Mouse (Mus musculus) forebrain, embryonic 11.5 days (tissue): Measurements from ENCODE around the gene Ttc26. TPM values are rescaled to one million over a fixed set of nuclear protein-coding genes. Genes with fewer than 3 reads are reported as not detected.

Experiments used
- ATAC-seq: fragments of 200-750 bp; cut with Nextera tagmentation; replicated peaks from 2 replicates; pipeline ENCODE4 v1.8.0; 2017; ENCODE audit warnings: moderate TSS enrichment; ENCODE audit not compliant: low FRiP score
- DNase-seq: peaks from one replicate; pipeline ENCODE4 v3.0.0-alpha.2; 2017; ENCODE audit warnings: low spot score
- H3K27ac ChIP-seq: fragments of 300-500 bp; sonication (generic); 2 replicates; pipeline ENCODE4 v1.5.1; 2014; ENCODE audit warnings: low read depth, low read length
- H3K27me3 ChIP-seq: fragments of 300-500 bp; sonication (generic); 2 replicates; pipeline ENCODE4 v1.6.1; 2014; ENCODE audit warnings: mild to moderate bottlenecking, low read length, mixed read lengths; ENCODE audit not compliant: control insufficient read depth, insufficient read depth
- H3K36me3 ChIP-seq: fragments of 300-500 bp; sonication (generic); 2 replicates; pipeline ENCODE4 v1.6.1; 2014; ENCODE audit warnings: mild to moderate bottlenecking, low read length, moderate library complexity, mixed read lengths; ENCODE audit not compliant: control insufficient read depth, insufficient read depth
- H3K4me1 ChIP-seq: fragments of 300-500 bp; sonication (generic); replicated peaks from 2 replicates; pipeline ENCODE4 v1.6.1; 2014; ENCODE audit warnings: low read length, mixed read lengths; ENCODE audit not compliant: control insufficient read depth, insufficient read depth
- H3K4me2 ChIP-seq: fragments of 300-500 bp; sonication (generic); 2 replicates; pipeline ENCODE4 v1.6.1; 2014; ENCODE audit warnings: low read depth, mild to moderate bottlenecking, low read length, moderate library complexity, mixed read lengths; ENCODE audit not compliant: severe bottlenecking
- H3K4me3 ChIP-seq: fragments of 300-500 bp; sonication (generic); 2 replicates; pipeline ENCODE4 v1.5.1; 2014; ENCODE audit warnings: low read depth, low read length
- H3K9ac ChIP-seq: fragments of 300-500 bp; sonication (generic); 2 replicates; pipeline ENCODE4 v1.6.1; 2014; ENCODE audit warnings: low read length
- H3K9me3 ChIP-seq: fragments of 300-500 bp; sonication (generic); 2 replicates; pipeline ENCODE4 v1.6.1; 2016; ENCODE audit warnings: low read length, mixed read lengths; ENCODE audit not compliant: control insufficient read depth
- WGBS: fragments of 180-500 bp; shearing (Covaris S2); extraction: QIAGEN DNeasy Blood & Tissue Kit; methylation state at CpG from one replicate; pipeline ENCODE4 v1.1.7; 2014; 5-methylcytosine and 5-hydroxymethylcytosine counted together
- polyA plus RNA-seq: library from polyadenylated mRNA; unstranded; fragments of >200 nt; fragmentation: Nextera tagmentation; extraction: Ambion mirVana; gene quantifications from 2 replicates; pipeline ENCODE4 v1.2.1, GENCODE M21; 2014

Gene Ttc26
- polyA plus RNA-seq, 1 experiment from 2014 or later, result 16.5 TPM

GRCm38 (mm10) chr6:38458075-38458474, 76.8 kb downstream of the Ttc26 start:
- no peaks in the 10 kb centered on the region; the same call in 1 of the 2 replicates for H3K36me3 ChIP-seq
- no peak overlapping the region for H3K27ac ChIP-seq
- no peaks in the 10 kb centered on the region for H3K27me3 ChIP-seq
- DNase-seq, result no peak
- no peak for ATAC-seq
- no peaks in the 10 kb centered on the region for H3K4me1 ChIP-seq
- H3K4me2 ChIP-seq, result no peak overlapping the region
- 95% methylated on average over 3 of the region's 3 CpGs for WGBS
- H3K4me3 ChIP-seq, result no peak overlapping the region
- no peak overlapping the region for H3K9ac ChIP-seq
- H3K9me3 ChIP-seq, result no peaks in the 10 kb centered on the region

- Histone ChIP-seq H3K4me1 (no peaks in the 10 kb centered on the region), H3K9me3 (no peaks in the 10 kb centered on the region; the same call in 1 of the 2 replicates), H3K4me2 (no peak overlapping the region), H3K27ac (no peak overlapping the region), H3K27me3 (no peaks in the 10 kb centered on the region), H3K4me3 (no peak overlapping the region), H3K9ac (no peak overlapping the region), H3K36me3 (peaks cover 7% of the 10 kb centered on the region; the same call in 1 of the 2 replicates)
- ATAC-seq, result no peak
- WGBS, result 88% methylated on average over 4 of the region's 4 CpGs
- no peak for DNase-seq
These were observed 88.3 kb downstream of the Ttc26 start for GRCm38 (mm10) chr6:38469591-38469990.

Other genes with a start within 250 kb of the Ttc26 start
- 13.4 and 15.0 TPM in 2 replicates for gene D630045J12Rik, start 127.5 kb upstream of the Ttc26 start, polyA plus RNA-seq
- gene Zc3hav1l, start 82.2 kb upstream of the Ttc26 start, polyA plus RNA-seq, result 15.8 and 16.4 TPM in 2 replicates
- 1.5 and 1.7 TPM in 2 replicates for gene Zc3hav1, start 26.9 kb upstream of the Ttc26 start, polyA plus RNA-seq
- gene Ubn2, start 52.5 kb downstream of the Ttc26 start, polyA plus RNA-seq, result 20.5 and 27.1 TPM in 2 replicates
- 107 and 110 TPM in 2 replicates for gene Fmc1, start 152.0 kb downstream of the Ttc26 start, polyA plus RNA-seq
- gene Luc7l2, start 169.9 kb downstream of the Ttc26 start, polyA plus RNA-seq, result 47.5 and 48.5 TPM in 2 replicates